Mouse (Mus musculus): Measurements from ENCODE around the gene Chaf1a. TPM values are rescaled to one million over a fixed set of nuclear protein-coding genes. Genes with fewer than 3 reads are reported as not detected.

Gene Chaf1a
- polyA plus RNA-seq, 1 experiment from 2014 or later, result 12.7 TPM

DNA sequence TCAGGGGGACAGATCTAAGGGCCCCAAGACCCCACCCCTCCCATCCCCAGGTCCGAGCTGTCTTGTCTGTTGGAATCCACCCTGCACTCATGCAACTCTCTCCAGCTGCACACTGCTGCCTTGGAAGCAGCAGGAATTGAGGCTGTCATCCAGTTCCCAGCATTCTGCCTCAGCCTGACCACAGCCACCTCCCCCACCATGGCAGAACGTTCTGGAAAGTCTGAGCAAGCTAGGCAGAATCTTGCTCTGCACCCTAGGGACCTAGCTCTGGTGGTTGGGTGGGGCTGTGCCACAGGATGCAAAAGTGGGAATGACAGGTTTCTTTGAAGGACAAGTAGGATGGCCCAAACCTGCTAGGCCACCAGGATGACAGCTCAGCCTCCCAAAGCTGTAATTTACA is 15.8 kb upstream of the Chaf1a start:
- Histone ChIP-seq H3K27ac (ENCODE audit: low read length) (no peak overlapping the region; the same call in 1 of the 2 replicates), H3K9ac (ENCODE audit: low read length) (no peak overlapping the region)

DNA sequence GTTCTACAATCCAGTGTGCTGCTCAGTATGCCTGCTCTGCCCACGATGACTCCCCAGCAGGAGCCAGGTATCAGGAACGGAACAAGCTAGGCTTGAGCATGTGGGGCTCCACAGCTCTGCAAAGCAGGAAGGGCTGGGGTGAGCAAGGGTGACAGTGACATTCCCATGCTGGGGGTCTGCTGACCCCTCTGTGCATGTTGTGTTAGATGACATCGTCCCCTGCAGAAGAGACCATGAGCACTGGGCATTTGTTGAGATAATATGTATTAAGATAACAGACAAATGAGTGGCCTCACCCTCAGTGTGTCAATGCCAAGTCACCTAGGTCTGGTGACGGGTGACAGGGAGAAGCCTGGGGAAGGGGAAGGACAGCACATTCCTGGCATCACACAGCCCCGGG is 15.3 kb upstream of the Chaf1a start:
- H3K4me3 ChIP-seq (ENCODE audit: low read length), result no peak overlapping the region
- H3K9me3 ChIP-seq (replicated peaks; ENCODE audit: control insufficient read depth, low read length), result no peaks in the 10 kb centered on the region
- H3K36me3 ChIP-seq (ENCODE audit: control insufficient read depth, insufficient read depth), result no peaks in the 10 kb centered on the region
- H3K27me3 ChIP-seq (ENCODE audit: control insufficient read depth, insufficient read depth, low read length), result no peaks in the 10 kb centered on the region
- no peak for ATAC-seq (replicated peaks; ENCODE audit: extremely low read depth, insufficient read depth, low FRiP score)
- peak overlapping the region; percentile 2; the same call in 1 of the 2 replicates for H3K27ac ChIP-seq (ENCODE audit: low read length)
- H3K9ac ChIP-seq (ENCODE audit: low read length), result no peak overlapping the region
- H3K4me2 ChIP-seq (ENCODE audit: low read depth, low read length), result no peak overlapping the region
- WGBS, result 37% methylated on average over 5 of the region's 5 CpGs
- peaks cover 42% of the 10 kb centered on the region for H3K4me1 ChIP-seq (ENCODE audit: control insufficient read depth, insufficient read depth, low read length)

More for the DNA sequence above, 15.8 kb upstream of the Chaf1a start:
- Histone ChIP-seq H3K4me1 (ENCODE audit: control insufficient read depth, insufficient read depth, low read length) (peaks cover 42% of the 10 kb centered on the region), H3K9me3 (replicated peaks; ENCODE audit: control insufficient read depth, low read length) (no peaks in the 10 kb centered on the region), H3K27me3 (ENCODE audit: control insufficient read depth, insufficient read depth, low read length) (no peaks in the 10 kb centered on the region), H3K4me2 (ENCODE audit: low read depth, low read length) (no peak overlapping the region), H3K4me3 (ENCODE audit: low read length) (no peak overlapping the region), H3K36me3 (ENCODE audit: control insufficient read depth, insufficient read depth) (no peaks in the 10 kb centered on the region)
- 38% methylated on average over 2 of the region's 2 CpGs for WGBS
- ATAC-seq (replicated peaks; ENCODE audit: extremely low read depth, insufficient read depth, low FRiP score), result no peak

DNA sequence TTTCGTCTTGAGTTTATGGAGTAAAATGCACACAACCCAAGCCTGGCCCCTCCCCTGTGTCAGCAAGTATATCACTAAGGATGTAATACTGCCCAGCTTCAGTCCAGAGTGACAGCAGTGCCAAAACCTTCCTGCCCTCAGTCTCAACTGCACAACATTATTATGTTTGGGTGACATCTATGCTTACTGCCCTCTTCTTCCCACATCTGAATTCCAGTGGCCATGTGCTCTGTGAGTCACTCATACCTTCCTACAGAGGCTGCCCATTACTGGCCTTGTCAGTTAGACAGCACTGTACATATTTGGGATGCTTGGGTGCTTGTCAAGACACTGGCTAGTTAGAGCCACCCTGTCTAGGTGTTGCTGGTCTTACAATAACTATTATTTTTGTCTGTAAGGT is 13.9 kb upstream of the Chaf1a start:
- no peak overlapping the region for H3K9ac ChIP-seq (ENCODE audit: low read length)
- no peak overlapping the region for H3K4me3 ChIP-seq (ENCODE audit: low read length)
- no peaks in the 10 kb centered on the region for H3K27me3 ChIP-seq (ENCODE audit: control insufficient read depth, insufficient read depth, low read length)
- peak overlapping the region; percentile 35 for H3K27ac ChIP-seq (ENCODE audit: low read length)
- H3K36me3 ChIP-seq (ENCODE audit: control insufficient read depth, insufficient read depth), result no peaks in the 10 kb centered on the region
- 38% methylated on average over 1 of the region's 1 CpGs for WGBS
- ATAC-seq (replicated peaks; ENCODE audit: extremely low read depth, insufficient read depth, low FRiP score), result 0 out of 2 replicates have a peak, but pooled peaks have one; percentile 3
- no peaks in the 10 kb centered on the region for H3K9me3 ChIP-seq (replicated peaks; ENCODE audit: control insufficient read depth, low read length)
- peaks cover 46% of the 10 kb centered on the region for H3K4me1 ChIP-seq (ENCODE audit: control insufficient read depth, insufficient read depth, low read length)
- H3K4me2 ChIP-seq (ENCODE audit: low read depth, low read length), result no peak overlapping the region

DNA sequence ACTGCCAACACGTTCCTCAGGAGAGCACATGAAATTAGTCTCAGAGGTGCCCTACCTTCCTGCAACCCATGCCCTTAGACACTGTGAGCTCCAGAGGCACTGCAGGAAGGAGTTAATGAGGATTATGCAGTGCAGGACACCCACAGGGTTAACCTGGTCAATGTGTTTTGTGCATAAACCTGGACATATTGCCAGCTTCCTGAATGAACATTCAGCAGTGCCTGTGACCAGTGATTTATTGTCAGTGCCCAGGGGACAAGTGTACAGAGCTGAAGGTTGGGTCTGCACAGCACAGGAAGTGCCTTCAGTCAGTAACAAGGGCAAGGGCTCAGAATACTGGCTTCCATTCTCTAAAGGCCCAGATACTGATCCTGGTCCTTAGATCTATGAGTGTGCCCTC is 13.4 kb upstream of the Chaf1a start:
- 65% methylated on average over 1 of the region's 1 CpGs for WGBS

DNA sequence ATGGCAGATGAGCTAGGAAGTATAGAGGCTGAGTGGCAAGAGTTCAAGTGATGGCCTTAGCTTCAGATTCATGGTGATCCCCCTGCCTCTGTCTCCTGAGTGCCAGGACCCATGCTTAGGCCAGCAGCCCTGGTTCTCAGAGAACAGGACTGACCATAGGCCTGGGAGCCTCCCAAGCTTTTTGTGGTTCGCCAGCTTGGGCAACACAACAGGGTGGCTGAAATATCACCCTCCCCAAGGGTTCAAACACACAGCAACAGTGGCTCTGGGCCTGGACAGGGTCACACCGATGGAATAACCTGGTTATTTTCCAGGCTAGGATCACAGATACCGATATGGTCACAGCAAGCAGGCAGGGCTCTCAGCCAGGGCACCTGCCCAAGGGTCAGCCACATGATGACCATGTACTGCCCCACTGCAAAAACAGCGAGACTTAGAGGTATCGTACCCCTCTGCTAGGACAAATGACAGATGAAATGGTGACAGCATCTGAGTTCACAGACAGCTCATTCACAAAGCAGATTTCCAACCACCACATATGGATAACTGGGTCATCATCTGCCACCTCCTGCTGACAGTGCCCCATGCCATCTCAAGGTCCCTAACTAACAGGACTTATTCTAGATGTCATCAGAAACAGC is 12.3 kb upstream of the Chaf1a start:
- Histone ChIP-seq H3K4me3 (ENCODE audit: low read length) (no peak overlapping the region), H3K4me1 (ENCODE audit: control insufficient read depth, insufficient read depth, low read length) (peaks cover 50% of the 10 kb centered on the region), H3K27me3 (ENCODE audit: control insufficient read depth, insufficient read depth, low read length) (no peaks in the 10 kb centered on the region), H3K36me3 (ENCODE audit: control insufficient read depth, insufficient read depth) (no peaks in the 10 kb centered on the region), H3K27ac (ENCODE audit: low read length) (no peak overlapping the region), H3K9me3 (replicated peaks; ENCODE audit: control insufficient read depth, low read length) (no peaks in the 10 kb centered on the region), H3K9ac (ENCODE audit: low read length) (no peak overlapping the region), H3K4me2 (ENCODE audit: low read depth, low read length) (no peak overlapping the region)
- WGBS, result 87% methylated on average over 5 of the region's 5 CpGs
- ATAC-seq (replicated peaks; ENCODE audit: extremely low read depth, insufficient read depth, low FRiP score), result no peak

More for the DNA sequence above, 13.4 kb upstream of the Chaf1a start:
- Histone ChIP-seq H3K27ac (ENCODE audit: low read length) (peak overlapping the region; percentile 30), H3K9me3 (replicated peaks; ENCODE audit: control insufficient read depth, low read length) (no peaks in the 10 kb centered on the region), H3K4me3 (ENCODE audit: low read length) (no peak overlapping the region), H3K9ac (ENCODE audit: low read length) (0 out of 2 replicates have a peak overlapping the region, but pooled peaks have one; percentile 5), H3K4me2 (ENCODE audit: low read depth, low read length) (no peak overlapping the region), H3K27me3 (ENCODE audit: control insufficient read depth, insufficient read depth, low read length) (no peaks in the 10 kb centered on the region), H3K36me3 (ENCODE audit: control insufficient read depth, insufficient read depth) (no peaks in the 10 kb centered on the region), H3K4me1 (ENCODE audit: control insufficient read depth, insufficient read depth, low read length) (peaks cover 46% of the 10 kb centered on the region)
- ATAC-seq (replicated peaks; ENCODE audit: extremely low read depth, insufficient read depth, low FRiP score), result no peak

DNA sequence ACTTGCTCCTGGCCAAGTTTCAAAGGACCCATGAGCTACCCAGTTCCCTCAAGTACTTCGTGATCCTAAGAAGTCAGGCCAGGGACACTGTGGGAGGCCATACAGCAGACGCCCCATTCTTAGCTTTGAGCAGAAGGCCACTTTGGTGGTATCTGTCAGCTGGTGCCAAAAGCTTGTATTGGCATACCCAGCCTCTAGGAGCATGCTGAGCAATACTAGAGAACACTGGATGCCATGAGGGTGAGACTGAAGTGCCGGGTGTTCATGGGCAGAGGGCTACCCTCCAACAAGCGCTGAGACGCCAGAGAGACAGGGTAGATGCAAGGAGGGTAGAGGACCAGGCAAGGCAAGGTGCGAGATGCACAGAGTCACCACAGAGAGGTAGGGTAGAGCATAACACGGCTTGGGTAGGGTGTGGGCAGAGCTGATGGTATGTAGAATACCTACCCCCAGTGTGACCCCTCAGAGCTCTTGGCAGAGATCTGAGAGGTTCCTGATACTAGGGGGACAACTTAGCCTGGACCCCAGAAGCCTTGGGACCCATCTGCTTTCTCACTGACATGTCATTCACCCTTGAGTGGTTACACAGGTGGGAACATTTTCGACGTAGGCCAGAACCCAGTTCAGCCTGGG is 9.9 kb upstream of the Chaf1a start:
- Histone ChIP-seq H3K4me3 (ENCODE audit: low read length) (no peak overlapping the region), H3K36me3 (ENCODE audit: control insufficient read depth, insufficient read depth) (no peaks in the 10 kb centered on the region; the same call in 1 of the 2 replicates), H3K4me1 (ENCODE audit: control insufficient read depth, insufficient read depth, low read length) (peaks cover 47% of the 10 kb centered on the region), H3K9ac (ENCODE audit: low read length) (0 out of 2 replicates have a peak overlapping the region, but pooled peaks have one; percentile 11), H3K9me3 (replicated peaks; ENCODE audit: control insufficient read depth, low read length) (no peaks in the 10 kb centered on the region), H3K27me3 (ENCODE audit: control insufficient read depth, insufficient read depth, low read length) (no peaks in the 10 kb centered on the region), H3K27ac (ENCODE audit: low read length) (peak overlapping the region; percentile 38; the same call in 1 of the 2 replicates), H3K4me2 (ENCODE audit: low read depth, low read length) (no peak overlapping the region)
- ATAC-seq (replicated peaks; ENCODE audit: extremely low read depth, insufficient read depth, low FRiP score), result no peak
- WGBS, result 85% methylated on average over 9 of the region's 9 CpGs

DNA sequence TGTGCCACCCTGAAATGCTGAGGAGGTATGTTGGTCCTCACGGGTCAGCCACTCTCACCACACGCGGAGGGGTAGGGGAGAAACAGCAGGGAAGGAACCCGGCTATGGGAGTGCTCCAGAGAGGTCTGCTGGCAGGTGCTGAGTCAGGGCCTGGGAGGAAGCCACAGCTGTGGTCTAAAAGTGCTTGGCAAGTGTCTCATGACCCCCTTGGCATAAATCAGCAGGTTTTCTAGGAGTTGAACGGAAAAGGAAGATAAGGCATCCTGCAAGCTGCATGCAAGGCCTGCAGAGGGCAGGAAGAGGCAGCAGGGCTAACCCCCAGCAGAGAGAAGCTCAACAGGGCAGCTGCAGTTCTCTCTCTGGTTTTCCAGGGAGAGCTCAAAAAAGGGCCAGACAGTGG is 9.3 kb upstream of the Chaf1a start:
- Histone ChIP-seq H3K36me3 (ENCODE audit: control insufficient read depth, insufficient read depth) (no peaks in the 10 kb centered on the region; the same call in 1 of the 2 replicates), H3K4me1 (ENCODE audit: control insufficient read depth, insufficient read depth, low read length) (peaks cover 49% of the 10 kb centered on the region), H3K27ac (ENCODE audit: low read length) (peak overlapping the region; percentile 38; the same call in 1 of the 2 replicates), H3K4me2 (ENCODE audit: low read depth, low read length) (no peak overlapping the region), H3K4me3 (ENCODE audit: low read length) (no peak overlapping the region), H3K9me3 (replicated peaks; ENCODE audit: control insufficient read depth, low read length) (no peaks in the 10 kb centered on the region), H3K9ac (ENCODE audit: low read length) (0 out of 2 replicates have a peak overlapping the region, but pooled peaks have one; percentile 11), H3K27me3 (ENCODE audit: control insufficient read depth, insufficient read depth, low read length) (no peaks in the 10 kb centered on the region)
- 32% methylated on average over 5 of the region's 5 CpGs for WGBS
- ATAC-seq (replicated peaks; ENCODE audit: extremely low read depth, insufficient read depth, low FRiP score), result no peak

DNA sequence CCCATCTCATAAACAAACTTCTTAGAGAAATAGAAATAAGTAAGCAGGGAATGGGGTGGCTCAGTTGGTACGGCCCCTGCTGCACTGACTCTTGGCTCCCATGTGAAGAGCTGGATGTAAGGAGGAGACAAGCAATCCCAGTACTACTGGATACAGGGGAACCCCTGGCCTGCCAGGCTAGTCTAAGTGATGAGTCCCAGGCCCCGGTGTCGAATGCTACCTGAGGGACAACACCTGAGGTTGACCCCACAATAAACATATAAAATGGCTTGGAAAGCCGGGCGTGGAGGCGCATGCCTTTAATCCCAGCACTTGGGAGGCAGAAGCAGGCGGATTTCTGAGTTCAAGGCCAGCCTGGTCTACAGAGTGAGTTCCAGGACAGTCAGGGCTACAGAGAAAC is 8.8 kb upstream of the Chaf1a start:
- no peak overlapping the region for H3K4me2 ChIP-seq (ENCODE audit: low read depth, low read length)
- peak overlapping the region; percentile 38; the same call in 1 of the 2 replicates for H3K27ac ChIP-seq (ENCODE audit: low read length)
- ATAC-seq (replicated peaks; ENCODE audit: extremely low read depth, insufficient read depth, low FRiP score), result no peak
- H3K4me1 ChIP-seq (ENCODE audit: control insufficient read depth, insufficient read depth, low read length), result peaks cover 43% of the 10 kb centered on the region
- no peaks in the 10 kb centered on the region for H3K9me3 ChIP-seq (replicated peaks; ENCODE audit: control insufficient read depth, low read length)
- no peaks in the 10 kb centered on the region; the same call in 1 of the 2 replicates for H3K36me3 ChIP-seq (ENCODE audit: control insufficient read depth, insufficient read depth)
- H3K9ac ChIP-seq (ENCODE audit: low read length), result 0 out of 2 replicates have a peak overlapping the region, but pooled peaks have one; percentile 11
- H3K27me3 ChIP-seq (ENCODE audit: control insufficient read depth, insufficient read depth, low read length), result no peaks in the 10 kb centered on the region
- H3K4me3 ChIP-seq (ENCODE audit: low read length), result no peak overlapping the region
- 90% methylated on average over 7 of the region's 7 CpGs for WGBS

DNA sequence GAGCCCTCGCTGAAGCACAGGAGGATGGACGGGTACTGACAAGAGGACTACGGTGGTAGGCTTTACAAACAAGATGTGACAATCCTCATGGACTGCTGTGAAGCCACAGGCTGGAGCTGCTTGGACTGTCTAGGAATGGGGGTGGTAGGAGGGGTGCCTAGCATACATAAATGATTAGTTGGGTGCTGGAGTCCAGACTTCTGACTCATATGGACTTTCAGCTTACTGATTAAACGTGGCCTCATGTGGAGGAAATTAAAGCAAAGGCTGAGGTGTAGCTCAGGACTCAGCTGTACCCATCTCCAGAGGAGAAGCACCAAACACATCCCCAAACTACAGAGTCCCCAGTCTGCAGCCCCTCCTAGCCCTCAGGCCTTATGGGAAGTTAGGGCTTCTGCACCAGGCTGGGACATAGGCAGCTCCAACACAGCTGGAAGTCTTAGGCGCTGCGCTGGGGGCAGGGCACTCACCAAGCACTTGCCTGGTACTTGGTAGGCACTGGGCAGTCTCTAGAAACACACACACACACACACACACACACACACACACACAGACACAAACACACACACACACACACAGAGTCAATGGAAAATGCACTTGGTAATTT is 8.0 kb upstream of the Chaf1a start:
- Histone ChIP-seq H3K4me1 (ENCODE audit: control insufficient read depth, insufficient read depth, low read length) (peaks cover 35% of the 10 kb centered on the region), H3K27ac (ENCODE audit: low read length) (no peak overlapping the region), H3K4me3 (ENCODE audit: low read length) (no peak overlapping the region), H3K4me2 (ENCODE audit: low read depth, low read length) (no peak overlapping the region), H3K9me3 (replicated peaks; ENCODE audit: control insufficient read depth, low read length) (no peaks in the 10 kb centered on the region), H3K27me3 (ENCODE audit: control insufficient read depth, insufficient read depth, low read length) (no peaks in the 10 kb centered on the region), H3K9ac (ENCODE audit: low read length) (peak overlapping the region; percentile 10; the same call in 1 of the 2 replicates), H3K36me3 (ENCODE audit: control insufficient read depth, insufficient read depth) (no peaks in the 10 kb centered on the region; the same call in 1 of the 2 replicates)
- WGBS, result 74% methylated on average over 6 of the region's 6 CpGs
- no peak for ATAC-seq (replicated peaks; ENCODE audit: extremely low read depth, insufficient read depth, low FRiP score)

All from heart, embryonic 16.5 days (tissue).